Mouse (Mus musculus) heart, postnatal 0 days (tissue): ENCODE data around the gene Spata18.

ENCODE experiments used
- CTCF ChIP-seq: IDR thresholded peaks from 2 replicates; pipeline ENCODE4 v1.5.1; 2016; ENCODE audit warnings: antibody characterized with exemption, control low read depth, low read depth
- EP300 ChIP-seq: IDR thresholded peaks from 2 replicates; pipeline ENCODE4 v1.6.1; 2016; ENCODE audit warnings: antibody characterized with exemption, low read depth

DNA sequence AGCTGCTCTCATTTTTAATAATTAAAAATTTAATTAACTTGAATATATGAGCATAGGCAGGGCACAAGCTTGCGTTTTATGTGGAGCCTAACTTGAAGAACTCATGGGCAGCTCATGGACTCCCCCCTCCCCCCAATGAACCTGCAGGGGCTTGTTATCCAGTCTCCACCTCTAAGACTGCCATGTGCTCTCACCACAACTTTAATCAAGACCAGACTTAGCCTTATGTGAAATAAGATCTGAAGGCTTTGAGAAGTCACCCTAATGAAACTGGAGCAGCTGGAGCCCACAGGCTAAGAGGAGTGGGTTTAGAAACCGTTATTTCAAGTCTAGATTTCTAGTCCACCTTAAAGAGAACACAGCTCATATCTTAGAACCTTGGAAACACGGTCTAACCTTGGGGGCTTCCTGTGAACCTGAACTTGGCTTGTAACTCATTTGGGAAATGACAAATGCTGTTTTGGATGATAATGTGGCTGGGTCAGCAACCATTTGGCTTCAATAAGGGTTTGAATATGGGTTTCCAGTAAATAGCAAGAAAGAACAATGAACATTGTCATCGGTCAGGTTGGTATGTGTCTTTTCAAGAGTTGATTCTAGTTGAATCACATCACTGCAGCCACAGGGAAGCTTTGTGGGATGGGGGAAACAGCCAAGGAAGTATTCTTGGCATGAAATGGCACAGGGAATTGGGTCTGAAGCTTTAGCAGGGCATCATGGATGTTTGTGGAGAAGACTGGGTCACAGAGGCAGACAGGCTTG, 43.3 kb downstream of the Spata18 start:
- TF ChIP-seq CTCF (no peak), EP300 (no peak)
